Mouse (Mus musculus) kidney, embryonic 14.5 days (tissue): ENCODE data around the gene 1700012B07Rik. TPM values are rescaled to one million over a fixed set of nuclear protein-coding genes. Genes with fewer than 3 reads are reported as not detected.

ENCODE experiments used
- ATAC-seq: fragments of 200-750 bp; cut with Nextera tagmentation; 2 replicates; pipeline ENCODE4 v1.8.0; 2017; ENCODE audit warnings: moderate number of reproducible peaks, mild to moderate bottlenecking, moderate TSS enrichment, moderate library complexity; ENCODE audit not compliant: low FRiP score, low TSS enrichment
- H3K27ac ChIP-seq: fragments of 300-500 bp; sonication (generic); 2 replicates; pipeline ENCODE4 v1.5.1; 2014; ENCODE audit warnings: low read depth, mild to moderate bottlenecking, low read length, moderate library complexity, mixed read lengths
- H3K27me3 ChIP-seq: fragments of 300-500 bp; sonication (generic); 2 replicates; pipeline ENCODE4 v1.6.1; 2014; ENCODE audit warnings: mild to moderate bottlenecking, low read length; ENCODE audit not compliant: control insufficient read depth, insufficient read depth
- H3K36me3 ChIP-seq: fragments of 300-500 bp; sonication (generic); 2 replicates; pipeline ENCODE4 v1.6.1; 2014; ENCODE audit warnings: low read length, mixed read lengths; ENCODE audit not compliant: control insufficient read depth, insufficient read depth
- H3K4me1 ChIP-seq: fragments of 300-500 bp; sonication (generic); 2 replicates; pipeline ENCODE4 v1.6.1; 2014; ENCODE audit warnings: low read length, mixed read lengths; ENCODE audit not compliant: control insufficient read depth, insufficient read depth
- H3K4me2 ChIP-seq: fragments of 300-500 bp; sonication (generic); replicated peaks from 2 replicates; pipeline ENCODE4 v1.6.1; 2014; ENCODE audit warnings: low read depth, mild to moderate bottlenecking, low read length
- H3K4me3 ChIP-seq: fragments of 300-500 bp; sonication (generic); 2 replicates; pipeline ENCODE4 v1.5.1; 2014; ENCODE audit warnings: mild to moderate bottlenecking, low read length
- H3K9ac ChIP-seq: fragments of 300-500 bp; sonication (generic); 2 replicates; pipeline ENCODE4 v1.6.1; 2014; ENCODE audit warnings: low read depth, mild to moderate bottlenecking, low read length, moderate library complexity
- H3K9me3 ChIP-seq: fragments of 300-500 bp; sonication (generic); 2 replicates; pipeline ENCODE4 v1.6.1; 2016; ENCODE audit warnings: low read length; ENCODE audit not compliant: control insufficient read depth
- WGBS: fragments of 180-500 bp; shearing (Covaris S2); extraction: QIAGEN DNeasy Blood & Tissue Kit; methylation state at CpG from one replicate; pipeline ENCODE4 v1.1.7; 2014; 5-methylcytosine and 5-hydroxymethylcytosine counted together
- polyA plus RNA-seq: library from polyadenylated mRNA; unstranded; fragments of >200 nt; fragmentation: Nextera tagmentation; extraction: Ambion mirVana; gene quantifications from 2 replicates; pipeline ENCODE4 v1.2.1, GENCODE M21; 2014

1700012B07Rik gene
- polyA plus RNA-seq, 1 experiment from 2014 or later: not detected

DNA sequence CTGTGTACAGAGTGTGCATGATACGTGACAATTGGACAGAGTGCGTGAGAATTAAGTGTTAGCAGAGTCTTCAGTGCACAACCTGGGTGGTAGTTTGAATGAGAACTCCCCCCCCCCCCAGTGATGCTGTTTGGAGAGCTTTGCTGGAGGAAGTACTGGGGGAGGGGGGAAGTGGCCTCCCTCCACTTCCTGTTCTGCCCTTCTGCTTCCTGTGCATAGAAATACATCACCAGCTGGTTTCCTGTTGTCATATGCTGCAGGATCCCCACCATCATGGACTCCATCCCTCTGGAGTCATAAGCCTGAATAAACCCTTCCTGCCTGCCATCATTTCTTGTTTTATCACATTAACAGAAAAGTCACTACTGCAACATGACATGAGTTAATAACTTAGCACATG lies 35.9 kb downstream of the 1700012B07Rik start:
- ATAC-seq: no peak
- H3K27me3 ChIP-seq: no peaks in the 10 kb centered on the region
- H3K9ac ChIP-seq: no peak overlapping the region
- H3K27ac ChIP-seq: no peak overlapping the region
- H3K4me2 ChIP-seq: no peak overlapping the region
- H3K4me1 ChIP-seq: no peaks in the 10 kb centered on the region
- H3K36me3 ChIP-seq: no peaks in the 10 kb centered on the region
- H3K4me3 ChIP-seq: no peak overlapping the region
- H3K9me3 ChIP-seq: peaks cover 2% of the 10 kb centered on the region; the same call in 1 of the 2 replicates
- 80% methylated on average over 2 of the region's 2 CpGs for WGBS

GRCm38 (mm10) chr11:109790221-109790620 lies 37.6 kb downstream of the 1700012B07Rik start:
- Histone ChIP-seq H3K27me3 (no peaks in the 10 kb centered on the region), H3K4me1 (no peaks in the 10 kb centered on the region), H3K27ac (no peak overlapping the region), H3K9me3 (peaks cover 2% of the 10 kb centered on the region; the same call in 1 of the 2 replicates), H3K36me3 (no peaks in the 10 kb centered on the region), H3K9ac (no peak overlapping the region), H3K4me2 (no peak overlapping the region), H3K4me3 (no peak overlapping the region)
- no peak for ATAC-seq
- 82% methylated on average over 8 of the region's 8 CpGs for WGBS

DNA sequence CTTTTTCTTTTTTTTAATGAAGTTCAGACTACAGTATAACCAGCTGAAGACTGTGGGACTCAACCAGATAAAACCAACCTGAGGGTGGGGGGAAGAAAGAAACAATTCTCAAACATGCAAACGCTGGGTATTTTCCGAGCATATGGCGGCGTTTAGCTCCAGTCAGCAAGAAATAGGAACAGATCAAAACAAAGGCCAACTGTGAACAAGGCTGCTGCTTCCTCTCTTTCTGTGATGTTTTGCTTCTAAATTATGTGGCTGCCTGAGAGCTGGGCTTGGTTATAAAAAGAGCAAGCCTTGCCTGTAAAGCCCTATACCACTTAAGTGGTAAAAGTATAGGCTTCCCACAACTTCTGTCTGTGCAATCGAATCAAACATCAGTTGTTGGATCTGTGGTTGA lies 42.5 kb downstream of the 1700012B07Rik start:
- Histone ChIP-seq H3K4me1 (no peaks in the 10 kb centered on the region), H3K4me3 (no peak overlapping the region)
- 70% methylated on average over 5 of the region's 5 CpGs for WGBS

GRCm38 (mm10) chr11:109771381-109771780 lies 56.5 kb downstream of the 1700012B07Rik start:
- 80% methylated on average over 1 of the region's 1 CpGs for WGBS
- no peak overlapping the region for H3K9ac ChIP-seq
- no peaks in the 10 kb centered on the region for H3K9me3 ChIP-seq
- no peaks in the 10 kb centered on the region for H3K27me3 ChIP-seq
- H3K4me2 ChIP-seq: no peak overlapping the region
- H3K36me3 ChIP-seq: no peaks in the 10 kb centered on the region
- no peak overlapping the region for H3K4me3 ChIP-seq
- no peaks in the 10 kb centered on the region for H3K4me1 ChIP-seq
- H3K27ac ChIP-seq: no peak overlapping the region
- ATAC-seq: no peak

More for the DNA sequence above, 42.5 kb downstream of the 1700012B07Rik start:
- H3K27ac ChIP-seq: no peak overlapping the region
- no peak overlapping the region for H3K9ac ChIP-seq
- H3K4me2 ChIP-seq: no peak overlapping the region
- H3K27me3 ChIP-seq: no peaks in the 10 kb centered on the region
- H3K36me3 ChIP-seq: no peaks in the 10 kb centered on the region
- no peaks in the 10 kb centered on the region for H3K9me3 ChIP-seq
- no peak for ATAC-seq

DNA sequence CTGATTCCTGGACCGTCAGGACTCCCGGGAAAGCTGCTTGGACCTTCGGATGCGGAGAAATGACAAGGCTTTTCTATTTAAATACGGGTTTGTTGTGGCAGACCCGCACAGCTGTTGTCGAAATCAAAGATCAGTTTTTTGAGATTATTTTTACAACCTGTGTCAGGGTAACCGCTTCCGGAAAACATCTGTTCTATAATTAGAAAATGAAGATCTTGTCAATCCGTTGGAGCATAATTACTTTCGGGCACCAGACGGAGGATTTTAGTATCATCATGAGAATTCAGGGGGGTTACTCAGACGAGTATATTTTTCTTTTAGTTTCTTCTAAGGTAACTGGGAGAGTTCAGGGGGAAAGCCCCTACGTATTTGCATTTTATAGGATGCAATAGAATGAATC lies 57.7 kb downstream of the 1700012B07Rik start:
- no peak overlapping the region for H3K9ac ChIP-seq
- no peaks in the 10 kb centered on the region for H3K4me1 ChIP-seq
- no peaks in the 10 kb centered on the region for H3K27me3 ChIP-seq
- H3K4me3 ChIP-seq: no peak overlapping the region
- H3K4me2 ChIP-seq: no peak overlapping the region
- no peaks in the 10 kb centered on the region for H3K36me3 ChIP-seq
- ATAC-seq: no peak
- no peaks in the 10 kb centered on the region for H3K9me3 ChIP-seq
- H3K27ac ChIP-seq: no peak overlapping the region
- 66% methylated on average over 14 of the region's 14 CpGs for WGBS

DNA sequence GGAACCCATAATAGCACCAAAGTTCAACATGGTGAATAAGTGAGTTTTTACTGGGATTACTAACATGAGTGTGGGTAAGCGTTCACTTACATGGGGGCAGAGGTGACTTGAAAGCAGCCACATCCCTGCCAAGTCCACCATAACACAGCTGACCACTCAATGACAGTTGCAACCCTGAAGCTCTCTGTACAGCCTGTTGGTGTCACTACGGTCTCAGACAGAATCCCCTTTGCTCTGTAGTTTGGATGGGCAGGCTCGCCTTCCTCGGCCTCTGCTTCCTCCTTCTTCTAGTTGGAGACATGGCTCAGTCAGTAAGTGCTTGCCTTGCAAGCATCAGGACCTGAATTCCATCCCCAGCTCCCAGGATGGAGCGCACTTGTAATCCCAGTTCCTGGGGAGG lies 58.8 kb downstream of the 1700012B07Rik start:
- ATAC-seq: no peak
- Histone ChIP-seq H3K36me3 (no peaks in the 10 kb centered on the region), H3K4me1 (no peaks in the 10 kb centered on the region), H3K4me3 (no peak overlapping the region), H3K27me3 (no peaks in the 10 kb centered on the region), H3K27ac (no peak overlapping the region), H3K9ac (no peak overlapping the region), H3K9me3 (no peaks in the 10 kb centered on the region), H3K4me2 (no peak overlapping the region)
- WGBS: 74% methylated on average over 5 of the region's 5 CpGs

- H3K4me2 ChIP-seq: no peak overlapping the region
- no peak overlapping the region for H3K9ac ChIP-seq
- ATAC-seq: no peak
- no peak overlapping the region for H3K27ac ChIP-seq
- no peaks in the 10 kb centered on the region for H3K4me1 ChIP-seq
- H3K9me3 ChIP-seq: no peaks in the 10 kb centered on the region
- WGBS: 86% methylated on average over 7 of the region's 7 CpGs
- H3K4me3 ChIP-seq: no peak overlapping the region
- no peaks in the 10 kb centered on the region for H3K27me3 ChIP-seq
- H3K36me3 ChIP-seq: no peaks in the 10 kb centered on the region
Measured at GRCm38 (mm10) chr11:109760063-109760462, 67.8 kb downstream of the 1700012B07Rik start.

DNA sequence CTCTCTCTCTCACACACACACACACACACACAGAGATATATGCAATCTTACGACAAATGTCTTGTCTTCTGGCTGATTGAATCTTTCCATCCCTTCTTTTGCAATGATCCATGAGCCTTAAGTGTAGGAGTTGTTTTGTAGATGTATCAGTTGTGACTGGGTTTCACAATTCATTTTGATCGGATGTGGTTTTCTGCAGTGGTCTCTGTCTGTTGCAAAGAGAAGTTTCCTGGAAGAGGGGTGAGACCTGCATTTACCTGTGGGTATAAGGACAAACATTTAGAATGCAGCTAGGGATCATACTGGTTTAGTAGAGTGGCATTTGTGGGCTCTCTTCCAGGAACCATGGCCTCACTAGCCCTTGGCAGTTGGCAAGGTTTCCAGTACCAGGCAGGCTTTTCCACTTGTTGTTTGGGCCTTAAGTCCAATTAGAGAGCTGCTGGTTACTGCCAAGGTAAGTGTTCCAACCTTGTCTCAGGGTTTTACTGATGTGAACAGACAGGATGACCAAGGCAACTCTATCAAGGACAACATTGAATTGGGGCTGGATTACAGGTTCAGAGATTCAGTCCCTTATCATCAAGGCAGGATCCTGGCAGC lies 69.1 kb downstream of the 1700012B07Rik start:
- no peak overlapping the region for H3K9ac ChIP-seq
- no peaks in the 10 kb centered on the region for H3K9me3 ChIP-seq

GRCm38 (mm10) chr11:109754105-109754602 lies 73.7 kb downstream of the 1700012B07Rik start:
- no peaks in the 10 kb centered on the region for H3K9me3 ChIP-seq
- no peak overlapping the region for H3K4me2 ChIP-seq
- H3K9ac ChIP-seq: no peak overlapping the region
- ATAC-seq: no peak
- H3K27me3 ChIP-seq: no peaks in the 10 kb centered on the region
- H3K36me3 ChIP-seq: no peaks in the 10 kb centered on the region
- peaks cover 17% of the 10 kb centered on the region; the same call in 1 of the 2 replicates for H3K4me1 ChIP-seq
- no peak overlapping the region for H3K4me3 ChIP-seq
- WGBS: 65% methylated on average over 7 of the region's 7 CpGs
- H3K27ac ChIP-seq: no peak overlapping the region

More for the DNA sequence above, 69.1 kb downstream of the 1700012B07Rik start:
- H3K27me3 ChIP-seq: no peaks in the 10 kb centered on the region
- H3K4me1 ChIP-seq: no peaks in the 10 kb centered on the region
- no peaks in the 10 kb centered on the region for H3K36me3 ChIP-seq
- H3K27ac ChIP-seq: no peak overlapping the region
- no peak overlapping the region for H3K4me2 ChIP-seq
- no peak overlapping the region for H3K4me3 ChIP-seq
- no peak for ATAC-seq
- WGBS: 91% methylated on average over 2 of the region's 2 CpGs
